Mouse (Mus musculus) liver, adult 2 months (tissue): Measurements from ENCODE around the gene Igsf6. TPM values are rescaled to one million over a fixed set of nuclear protein-coding genes. Genes with fewer than 3 reads are reported as not detected.

ENCODE experiments used
- DNase-seq: peaks from one replicate; pipeline ENCODE4 v3.0.0-alpha.2; 2011; ENCODE audit warnings: low read depth, low spot score; ENCODE audit errors: extremely low read depth
- H3K27ac ChIP-seq: fragments of 200-500 bp; replicated peaks from 2 replicates; pipeline ENCODE4 v1.5.1; 2012; ENCODE audit warnings: low read depth, mild to moderate bottlenecking, control low read depth, inconsistent platforms, low read length; ENCODE audit not compliant: insufficient read depth
- H3K27me3 ChIP-seq: fragments of 200-500 bp; 2 replicates; pipeline ENCODE4 v1.6.1; 2012; ENCODE audit warnings: mild to moderate bottlenecking, moderate library complexity, low read length, inconsistent platforms; ENCODE audit not compliant: control insufficient read depth, insufficient read depth
- H3K36me3 ChIP-seq: fragments of 200-500 bp; 2 replicates; pipeline ENCODE4 v1.6.1; 2012; ENCODE audit warnings: low read length, inconsistent platforms; ENCODE audit not compliant: control insufficient read depth, insufficient read depth
- H3K4me1 ChIP-seq: fragments of 200-500 bp; 2 replicates; pipeline ENCODE4 v1.6.1; 2011; ENCODE audit warnings: low read length; ENCODE audit not compliant: control insufficient read depth, insufficient read depth
- H3K4me3 ChIP-seq: fragments of 200-500 bp; 2 replicates; pipeline ENCODE4 v1.5.1; 2011; ENCODE audit warnings: low read depth, mild to moderate bottlenecking, control low read depth, low read length, moderate library complexity; ENCODE audit not compliant: insufficient read depth
- H3K79me2 ChIP-seq: fragments of 200-500 bp; 2 replicates; pipeline ENCODE4 v1.6.1; 2012; ENCODE audit warnings: inconsistent platforms, mild to moderate bottlenecking, low read length, moderate library complexity; ENCODE audit not compliant: control insufficient read depth, insufficient read depth
- H3K9ac ChIP-seq: fragments of 200-500 bp; 2 replicates; pipeline ENCODE4 v1.6.1; 2012; ENCODE audit warnings: low read depth, mild to moderate bottlenecking, control low read depth, inconsistent platforms, low read length
- CTCF ChIP-seq: fragments of 200-500 bp; IDR thresholded peaks from 2 replicates; pipeline ENCODE4 v1.5.1; 2011; ENCODE audit warnings: low read depth, low read length, control low read depth
- POLR2A ChIP-seq: fragments of 200-500 bp; IDR thresholded peaks from 2 replicates; pipeline ENCODE4 v1.6.1; 2011; ENCODE audit warnings: low read length, control low read depth; ENCODE audit not compliant: insufficient read depth; ENCODE audit errors: extremely low read depth
- WGBS: fragments of 180-500 bp; shearing (Covaris S2); methylation state at CpG from one replicate; pipeline ENCODE4 v1.1.7; 2018; 5-methylcytosine and 5-hydroxymethylcytosine counted together
- polyA plus RNA-seq: library from polyadenylated mRNA; depleted of rRNA; stranded (reverse); fragments of >200 nt; gene quantifications from 2 replicates; pipeline ENCODE4 v1.2.3, GENCODE M21; 2012
- total RNA-seq: library from RNA; depleted of rRNA; stranded (reverse); fragments of >200 nt; gene quantifications from 2 replicates; pipeline ENCODE4 v1.2.3, GENCODE M21; 2014

Gene Igsf6
- total and polyA plus RNA-seq, 2 experiments = 0.82 to 3.2 TPM

DNA sequence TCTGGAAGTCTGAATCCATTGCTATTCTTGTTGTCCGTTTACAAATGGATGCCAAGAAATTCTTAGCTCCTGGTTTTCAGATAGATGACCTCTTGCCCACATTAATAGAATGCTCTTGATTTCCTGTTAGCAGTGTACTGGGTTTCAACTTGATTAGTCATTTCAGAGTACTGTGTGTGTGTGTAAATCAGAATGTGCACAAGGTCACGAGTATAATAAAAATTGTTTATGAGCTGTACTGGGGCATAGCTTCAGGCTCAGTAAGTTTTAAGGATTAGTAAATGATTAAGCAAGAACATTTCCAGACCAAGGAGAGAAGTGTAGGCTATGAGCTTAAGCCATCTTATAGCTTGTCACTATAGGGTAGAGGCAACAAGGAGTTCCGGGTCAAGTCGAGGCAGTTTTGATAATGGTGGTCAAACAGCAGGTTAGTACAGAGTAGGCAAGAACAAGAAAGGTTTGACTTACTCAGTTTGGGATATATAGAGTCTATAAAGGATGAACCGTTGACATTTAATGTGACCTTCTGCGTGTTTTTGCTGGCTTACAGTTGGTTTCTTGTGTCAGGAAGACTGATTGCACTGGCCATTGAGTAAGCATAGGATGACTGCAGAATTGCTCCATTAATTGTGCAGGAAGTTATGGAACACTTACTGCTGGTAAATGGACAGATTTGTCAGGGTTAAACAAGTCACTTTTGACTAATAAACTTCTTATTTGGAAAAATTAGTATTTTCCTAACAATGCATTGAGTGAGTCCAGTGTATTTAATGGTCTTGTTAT, 28.5 kb downstream of the Igsf6 start:
- H3K36me3 ChIP-seq = peaks cover 8% of the 10 kb centered on the region; the same call in 1 of the 2 replicates
- H3K4me3 ChIP-seq = no peak overlapping the region
- no peak overlapping the region for H3K27ac ChIP-seq
- H3K27me3 ChIP-seq = no peaks in the 10 kb centered on the region
- DNase-seq = peak; percentile 37
- peaks cover 22% of the 10 kb centered on the region for H3K79me2 ChIP-seq
- no peak overlapping the region for H3K9ac ChIP-seq
- WGBS = 61% methylated on average over 6 of the region's 6 CpGs
- TF ChIP-seq CTCF (no peak), POLR2A (no peak)
- H3K4me1 ChIP-seq = peaks cover 13% of the 10 kb centered on the region

DNA sequence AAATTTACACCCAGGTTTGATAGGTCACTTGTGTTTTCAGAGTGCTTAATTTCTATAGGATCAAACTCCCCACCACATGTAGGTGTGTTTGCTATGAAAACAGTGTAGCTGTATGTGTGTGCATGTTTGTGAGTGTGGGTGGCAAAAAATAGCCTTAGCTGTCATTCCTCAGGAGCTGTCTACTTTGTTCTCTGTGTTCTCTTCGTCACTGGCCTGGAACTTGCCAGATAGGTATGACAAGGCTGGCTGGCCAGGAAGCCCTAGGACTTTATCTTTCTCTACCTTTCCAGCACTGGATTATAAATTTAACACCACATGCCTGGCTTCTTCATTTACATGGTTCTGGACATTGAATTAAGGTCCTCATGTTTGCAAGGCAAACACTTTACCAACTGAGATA, 30.1 kb downstream of the Igsf6 start:
- no peaks in the 10 kb centered on the region for H3K27me3 ChIP-seq
- peaks cover 25% of the 10 kb centered on the region; the same call in 1 of the 2 replicates for H3K79me2 ChIP-seq
- no peak for TF ChIP-seq CTCF
- TF ChIP-seq POLR2A = no peak
- peaks cover 4% of the 10 kb centered on the region; the same call in 1 of the 2 replicates for H3K36me3 ChIP-seq
- 31% methylated on average over 1 of the region's 1 CpGs for WGBS
- no peak overlapping the region for H3K9ac ChIP-seq
- H3K4me1 ChIP-seq = peaks cover 13% of the 10 kb centered on the region
- H3K27ac ChIP-seq = no peak overlapping the region
- no peak for DNase-seq
- no peak overlapping the region for H3K4me3 ChIP-seq

GRCm38 (mm10) chr7:121043510-121043909, 30.9 kb downstream of the Igsf6 start:
- Histone ChIP-seq H3K9ac (no peak overlapping the region), H3K27me3 (no peaks in the 10 kb centered on the region), H3K4me3 (no peak overlapping the region), H3K27ac (no peak overlapping the region), H3K79me2 (peaks cover 27% of the 10 kb centered on the region; the same call in 1 of the 2 replicates), H3K4me1 (peaks cover 13% of the 10 kb centered on the region), H3K36me3 (peaks cover 4% of the 10 kb centered on the region; the same call in 1 of the 2 replicates)
- DNase-seq = no peak
- 46% methylated on average over 1 of the region's 1 CpGs for WGBS
- TF ChIP-seq CTCF = no peak
- no peak for TF ChIP-seq POLR2A

DNA sequence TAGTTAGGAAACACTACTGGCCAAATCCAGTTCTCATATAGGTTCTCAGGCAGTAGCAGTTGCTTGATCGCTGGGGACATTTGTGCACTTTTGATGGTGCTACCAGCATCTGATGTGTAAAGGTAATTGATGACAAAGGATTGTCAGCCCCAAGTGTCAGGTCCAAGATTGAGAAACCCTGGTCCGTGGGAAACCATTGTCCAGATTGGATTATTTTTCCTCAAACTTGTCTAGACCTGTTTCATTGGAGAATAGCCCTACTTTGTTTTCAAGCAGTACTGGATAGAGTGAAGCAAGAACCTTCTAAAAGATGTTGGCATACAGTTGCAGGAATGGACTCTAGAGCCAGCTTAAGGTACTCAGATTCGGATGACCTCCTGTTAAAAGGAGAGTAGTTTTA, 31.4 kb downstream of the Igsf6 start:
- Histone ChIP-seq H3K36me3 (0 out of 2 replicates have a peak, but pooled peaks cover under 1% of the 10 kb centered on the region), H3K4me3 (no peak overlapping the region), H3K27me3 (no peaks in the 10 kb centered on the region), H3K27ac (no peak overlapping the region), H3K4me1 (peaks cover 13% of the 10 kb centered on the region), H3K9ac (no peak overlapping the region), H3K79me2 (peaks cover 26% of the 10 kb centered on the region; the same call in 1 of the 2 replicates)
- no peak for DNase-seq
- TF ChIP-seq POLR2A = no peak
- no peak for TF ChIP-seq CTCF
- 75% methylated on average over 3 of the region's 3 CpGs for WGBS

DNA sequence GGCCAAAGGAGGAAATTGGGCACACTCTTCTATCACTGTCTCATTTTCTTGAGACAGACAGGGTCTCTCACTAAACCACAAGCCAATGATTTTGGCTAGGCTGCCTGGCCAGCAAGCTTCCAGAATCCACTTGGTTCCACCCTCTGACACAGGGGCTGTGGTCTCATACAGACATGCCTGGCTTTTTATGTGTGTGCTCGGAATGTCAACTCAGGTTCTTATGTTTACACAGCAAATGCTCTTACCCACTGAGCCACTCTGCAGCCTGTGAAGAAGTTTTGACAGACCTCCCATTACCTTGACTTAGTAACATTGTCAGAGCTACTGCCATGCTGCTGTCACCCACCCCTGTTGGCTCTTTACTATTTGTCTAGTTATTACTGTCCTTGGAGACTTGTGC, 32.4 kb downstream of the Igsf6 start:
- Histone ChIP-seq H3K9ac (no peak overlapping the region), H3K27ac (no peak overlapping the region), H3K4me1 (peaks cover 13% of the 10 kb centered on the region), H3K36me3 (no peaks in the 10 kb centered on the region), H3K79me2 (peaks cover 28% of the 10 kb centered on the region; the same call in 1 of the 2 replicates), H3K4me3 (no peak overlapping the region), H3K27me3 (no peaks in the 10 kb centered on the region)
- WGBS = 34% methylated on average over 1 of the region's 1 CpGs
- DNase-seq = no peak
- TF ChIP-seq POLR2A = no peak
- TF ChIP-seq CTCF = no peak

DNA sequence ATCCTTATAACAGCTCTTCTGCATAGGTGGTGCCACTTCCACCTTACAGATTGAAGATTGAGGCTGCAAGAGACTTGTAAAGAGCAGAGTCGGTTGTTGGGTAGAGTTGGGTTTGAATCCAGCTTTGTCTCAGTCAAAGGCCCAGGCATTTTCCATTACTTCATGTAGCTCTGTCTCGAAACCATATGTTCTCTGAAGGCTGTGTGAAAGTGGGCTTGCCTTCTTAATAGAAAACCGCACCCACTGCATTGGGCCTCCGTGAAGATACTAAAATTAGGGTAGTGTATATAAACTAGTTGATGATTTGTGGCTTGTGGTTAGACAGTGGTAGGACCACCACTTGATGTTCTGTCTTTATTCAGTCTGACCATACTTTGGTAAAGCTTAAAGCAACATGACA, 33.8 kb downstream of the Igsf6 start:
- WGBS = 98% methylated on average over 4 of the region's 4 CpGs
- H3K9ac ChIP-seq = no peak overlapping the region
- TF ChIP-seq POLR2A (no peak), CTCF (no peak)
- no peak for DNase-seq
- H3K79me2 ChIP-seq = peaks cover 28% of the 10 kb centered on the region; the same call in 1 of the 2 replicates
- no peaks in the 10 kb centered on the region for H3K27me3 ChIP-seq
- H3K36me3 ChIP-seq = no peaks in the 10 kb centered on the region
- no peak overlapping the region for H3K27ac ChIP-seq
- peaks cover 21% of the 10 kb centered on the region for H3K4me1 ChIP-seq
- no peak overlapping the region for H3K4me3 ChIP-seq
